Mouse (Mus musculus) ES-E14 (cell line): ENCODE data around the gene Chsy1. TPM values are rescaled to one million over a fixed set of nuclear protein-coding genes. Genes with fewer than 3 reads are reported as not detected.

Experiments
- DNase-seq: peaks from one replicate; pipeline ENCODE4 v3.0.0-alpha.2; 2013; ENCODE audit warnings: low read depth, low spot score
- H3K27ac ChIP-seq: 2 replicates; pipeline ENCODE4 v1.5.1; 2012; ENCODE audit warnings: low read depth, mild to moderate bottlenecking, low read length, moderate library complexity, mixed read lengths; ENCODE audit not compliant: poor library complexity, insufficient read depth, severe bottlenecking
- H3K36me3 ChIP-seq: 2 replicates; pipeline ENCODE4 v1.6.1; 2012; ENCODE audit warnings: mild to moderate bottlenecking, low read length, moderate library complexity, mixed read lengths; ENCODE audit not compliant: control insufficient read depth, poor library complexity, insufficient read depth, severe bottlenecking
- H3K4me1 ChIP-seq, 2 experiments: fragments of 150-350 bp in 1 of 2; sonication (generic) in 1 of 2; 2 replicates each; pipeline ENCODE4 v1.6.1; 2012; ENCODE audit warnings: low read length in 2 of 2, mild to moderate bottlenecking in 1 of 2, mixed read lengths in 1 of 2; ENCODE audit not compliant: control insufficient read depth in 2 of 2, insufficient read depth in 2 of 2, poor library complexity in 1 of 2
- H3K4me3 ChIP-seq, 2 experiments: fragments of 150-350 bp in 1 of 2; sonication (generic) in 1 of 2; 2 replicates each; pipeline ENCODE4 v1.5.1; 2012; ENCODE audit warnings: low read length in 2 of 2, low read depth in 1 of 2, mild to moderate bottlenecking in 1 of 2, mixed read lengths in 1 of 2; ENCODE audit not compliant: insufficient read depth in 1 of 2, poor library complexity in 1 of 2, severe bottlenecking in 1 of 2
- H3K9ac ChIP-seq: 2 replicates; pipeline ENCODE4 v1.6.1; 2012; ENCODE audit warnings: low read depth, mild to moderate bottlenecking, low read length, mixed read lengths; ENCODE audit not compliant: poor library complexity, insufficient read depth, severe bottlenecking
- H3K9me3 ChIP-seq: fragments of 150-350 bp; sonication (generic); 2 replicates; pipeline ENCODE4 v1.6.1; 2012; ENCODE audit warnings: low read depth, mild to moderate bottlenecking, low read length; ENCODE audit not compliant: control insufficient read depth, insufficient read depth
- CHD2 ChIP-seq: IDR thresholded peaks from 2 replicates; pipeline ENCODE4 v1.6.1; 2014; ENCODE audit warnings: mild to moderate bottlenecking, low read depth, low read length, inconsistent platforms
- HCFC1 ChIP-seq: IDR thresholded peaks from 2 replicates; pipeline ENCODE4 v1.6.1; 2012; ENCODE audit warnings: low read length, inconsistent platforms, borderline replicate concordance; ENCODE audit not compliant: insufficient read depth
- MAFK ChIP-seq: IDR thresholded peaks from 2 replicates; pipeline ENCODE4 v1.6.1; 2014; ENCODE audit warnings: mild to moderate bottlenecking, low read depth, low read length, inconsistent platforms; ENCODE audit not compliant: insufficient read depth
- ZC3H11A ChIP-seq: IDR thresholded peaks from 2 replicates; pipeline ENCODE4 v1.6.1; 2012; ENCODE audit warnings: low read depth, mild to moderate bottlenecking, inconsistent platforms, low read length, borderline replicate concordance
- ZNF384 ChIP-seq: IDR thresholded peaks from 2 replicates; pipeline ENCODE4 v1.6.1; 2012; ENCODE audit warnings: low read depth, low read length, inconsistent platforms
- in situ Hi-C, 2 experiments: fragments of 600-800 bp; cut with MboI; formaldehyde crosslinking; loops; one replicate each; pipeline ENCODE4 v1.15.1; 2025; ENCODE audit warnings: low sequenced_read_pairs in 2 of 2, inconsistent platforms in 1 of 2; ENCODE audit not compliant: unreplicated experiment in 2 of 2
- total RNA-seq: library from RNA; depleted of rRNA; stranded (reverse); fragments of 300-350 nt; gene quantifications from 2 replicates; pipeline ENCODE4 v1.2.3, GENCODE M21; 2012

The Chsy1 gene
- total RNA-seq, 1 experiment: 30.8 TPM

DNA sequence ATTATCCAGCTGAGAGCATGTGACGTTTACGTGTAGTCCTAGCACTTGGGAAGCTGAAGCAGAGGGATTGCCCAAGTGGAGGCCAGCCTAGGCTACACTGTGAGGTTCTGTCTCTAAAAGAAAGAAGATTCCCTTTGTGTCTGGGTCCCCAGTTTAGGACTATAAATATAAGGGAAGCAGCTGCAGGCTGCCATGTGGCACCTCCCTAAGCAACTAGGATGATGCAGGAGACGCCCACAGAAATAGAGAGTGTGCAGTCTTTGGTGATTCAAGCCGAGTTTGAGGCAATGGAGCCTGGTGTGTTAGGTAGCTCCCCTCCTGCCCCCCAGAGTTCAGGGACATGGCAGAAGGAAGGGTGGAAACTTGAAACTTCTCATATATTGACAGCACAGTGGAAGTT lies 21.7 kb upstream of the Chsy1 start:
- no peak overlapping the region for H3K9ac ChIP-seq
- H3K27ac ChIP-seq: no peak overlapping the region
- H3K36me3 ChIP-seq: peaks cover 35% of the 10 kb centered on the region

DNA sequence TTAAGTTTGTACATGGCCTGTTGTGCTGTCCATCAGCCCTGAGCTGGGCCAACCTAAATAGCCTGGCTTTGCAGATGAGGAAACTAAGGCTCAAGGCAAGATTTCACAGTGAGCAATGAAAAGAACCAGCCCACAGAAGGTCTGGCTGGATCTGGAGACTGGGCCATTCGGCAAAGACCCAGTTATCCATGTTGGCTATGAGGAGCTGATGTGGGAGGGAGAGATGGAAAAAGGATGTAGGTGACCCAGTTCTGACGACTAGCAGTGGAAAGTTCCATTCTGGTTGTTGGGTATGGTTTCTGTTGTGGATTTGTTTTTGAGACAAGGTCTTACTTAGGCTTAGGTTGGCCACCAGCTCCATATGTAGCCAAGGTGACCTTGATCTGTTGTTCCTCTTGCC lies 21.2 kb upstream of the Chsy1 start:
- Histone ChIP-seq H3K4me1 (0 out of 4 replicates have a peak, but pooled peaks cover 0 to 2% of the 10 kb centered on the region in 2 experiments), H3K9ac (no peak overlapping the region), H3K4me3 (no peak overlapping the region), H3K27ac (no peak overlapping the region), H3K9me3 (no peaks in the 10 kb centered on the region), H3K36me3 (peaks cover 33% of the 10 kb centered on the region)
- TF ChIP-seq ZC3H11A (no peak), CHD2 (no peak), ZNF384 (no peak), HCFC1 (no peak), MAFK (no peak)
- in situ Hi-C loops: no loop called here
- no peak for DNase-seq

More for the DNA sequence above, 21.7 kb upstream of the Chsy1 start:
- no peaks in the 10 kb centered on the region for H3K9me3 ChIP-seq
- no peak overlapping the region for H3K4me3 ChIP-seq
- 0 out of 4 replicates have a peak, but pooled peaks cover 0 to 2% of the 10 kb centered on the region in 2 experiments for H3K4me1 ChIP-seq
- in situ Hi-C loops: no loop called here
- TF ChIP-seq ZNF384: no peak
- no peak for TF ChIP-seq ZC3H11A
- no peak for TF ChIP-seq CHD2
- no peak for TF ChIP-seq MAFK
- TF ChIP-seq HCFC1: no peak
- no peak for DNase-seq

DNA sequence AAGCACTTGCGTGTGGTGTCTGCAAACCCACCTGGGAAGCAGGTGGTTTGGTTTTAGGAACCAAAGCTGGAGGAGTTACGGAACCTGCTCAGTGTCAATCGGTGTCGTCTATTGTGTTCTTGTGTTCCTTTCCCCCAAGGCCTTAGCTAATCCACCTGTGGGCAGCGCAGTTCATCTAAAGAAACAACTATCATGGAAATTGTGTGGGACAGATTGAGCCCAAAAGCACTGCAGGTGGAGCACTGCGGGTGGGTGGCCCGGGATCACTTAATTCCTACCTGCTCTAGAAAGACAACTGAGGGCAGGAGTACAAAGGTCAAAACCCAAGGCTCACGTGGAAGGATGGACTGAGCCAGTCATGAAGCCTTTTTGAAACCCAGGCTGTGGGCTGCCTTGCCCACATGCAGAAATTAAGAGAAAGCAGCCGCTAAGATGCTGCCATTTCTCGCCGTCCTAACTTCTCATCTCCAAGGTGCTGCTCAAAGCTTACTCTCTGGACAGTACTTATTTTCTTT lies 18.6 kb upstream of the Chsy1 start:
- Histone ChIP-seq H3K4me1 (0 out of 4 replicates have a peak, but pooled peaks cover 0 to 2% of the 10 kb centered on the region in 2 experiments), H3K4me3 (no peak overlapping the region), H3K9me3 (no peaks in the 10 kb centered on the region), H3K9ac (no peak overlapping the region), H3K36me3 (peaks cover 22% of the 10 kb centered on the region), H3K27ac (no peak overlapping the region)
- in situ Hi-C loops: no loop called here
- DNase-seq: no peak
- TF ChIP-seq MAFK (no peak), HCFC1 (no peak), ZC3H11A (no peak), ZNF384 (no peak), CHD2 (no peak)

DNA sequence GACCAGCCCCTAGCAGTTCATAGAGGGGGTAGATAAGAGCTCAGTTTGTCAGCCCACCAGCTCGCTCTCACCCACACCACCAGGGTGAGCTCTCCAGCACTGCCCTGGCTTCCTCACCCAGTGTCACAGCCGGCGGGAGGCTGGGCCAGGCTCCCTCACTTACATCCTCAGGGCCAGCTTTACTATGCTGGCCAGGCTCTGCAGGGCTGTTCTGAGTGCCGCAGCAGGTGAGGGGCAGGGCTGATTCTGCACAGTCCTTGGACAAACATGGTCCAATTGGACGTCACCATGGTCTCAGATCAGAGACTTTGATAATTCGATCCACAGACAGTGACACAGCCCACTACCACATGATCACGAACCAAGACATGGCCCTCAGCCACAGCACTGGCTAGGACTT lies 17.8 kb upstream of the Chsy1 start:
- Histone ChIP-seq H3K9ac (no peak overlapping the region), H3K27ac (no peak overlapping the region), H3K4me1 (0 out of 4 replicates have a peak, but pooled peaks cover 0 to 2% of the 10 kb centered on the region in 2 experiments), H3K36me3 (peaks cover 19% of the 10 kb centered on the region), H3K9me3 (no peaks in the 10 kb centered on the region), H3K4me3 (no peak overlapping the region)
- in situ Hi-C loops: no loop called here
- TF ChIP-seq MAFK (no peak), HCFC1 (no peak)
- no peak for DNase-seq

DNA sequence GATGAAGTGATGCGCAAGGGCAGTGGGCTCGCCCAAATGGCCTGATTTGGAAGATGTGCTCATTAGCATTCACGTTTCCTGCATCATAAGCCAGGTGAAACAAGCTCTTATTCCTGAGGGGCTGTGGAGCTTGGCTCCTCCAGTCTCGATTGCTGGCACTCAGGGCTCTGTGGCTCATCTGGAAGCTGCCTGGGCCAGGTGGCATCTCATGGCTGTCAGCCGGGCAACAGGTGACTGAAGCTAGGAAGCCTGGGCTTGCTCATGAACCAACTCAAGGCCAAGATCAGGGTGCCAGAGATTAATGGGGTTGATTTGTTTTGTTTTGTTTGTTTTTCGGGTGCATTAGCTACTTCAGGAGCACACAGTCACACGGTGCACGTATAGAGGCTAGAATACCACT lies 16.7 kb upstream of the Chsy1 start:
- H3K27ac ChIP-seq: peak overlapping the region; percentile 32; the same call in 1 of the 2 replicates
- peaks cover 10% of the 10 kb centered on the region; the same call in 1 of the 2 replicates for H3K36me3 ChIP-seq
- in situ Hi-C loops: no loop called here
- H3K9ac ChIP-seq: no peak overlapping the region
- 0 out of 4 replicates have a peak, but pooled peaks cover 0 to 2% of the 10 kb centered on the region in 2 experiments for H3K4me1 ChIP-seq
- no peak overlapping the region for H3K4me3 ChIP-seq
- H3K9me3 ChIP-seq: no peaks in the 10 kb centered on the region
- no peak for TF ChIP-seq HCFC1
- no peak for TF ChIP-seq ZC3H11A
- no peak for TF ChIP-seq ZNF384
- no peak for TF ChIP-seq CHD2
- no peak for TF ChIP-seq MAFK
- DNase-seq: no peak
